Mouse (Mus musculus): Measurements from ENCODE around the gene a.

The a gene

DNA sequence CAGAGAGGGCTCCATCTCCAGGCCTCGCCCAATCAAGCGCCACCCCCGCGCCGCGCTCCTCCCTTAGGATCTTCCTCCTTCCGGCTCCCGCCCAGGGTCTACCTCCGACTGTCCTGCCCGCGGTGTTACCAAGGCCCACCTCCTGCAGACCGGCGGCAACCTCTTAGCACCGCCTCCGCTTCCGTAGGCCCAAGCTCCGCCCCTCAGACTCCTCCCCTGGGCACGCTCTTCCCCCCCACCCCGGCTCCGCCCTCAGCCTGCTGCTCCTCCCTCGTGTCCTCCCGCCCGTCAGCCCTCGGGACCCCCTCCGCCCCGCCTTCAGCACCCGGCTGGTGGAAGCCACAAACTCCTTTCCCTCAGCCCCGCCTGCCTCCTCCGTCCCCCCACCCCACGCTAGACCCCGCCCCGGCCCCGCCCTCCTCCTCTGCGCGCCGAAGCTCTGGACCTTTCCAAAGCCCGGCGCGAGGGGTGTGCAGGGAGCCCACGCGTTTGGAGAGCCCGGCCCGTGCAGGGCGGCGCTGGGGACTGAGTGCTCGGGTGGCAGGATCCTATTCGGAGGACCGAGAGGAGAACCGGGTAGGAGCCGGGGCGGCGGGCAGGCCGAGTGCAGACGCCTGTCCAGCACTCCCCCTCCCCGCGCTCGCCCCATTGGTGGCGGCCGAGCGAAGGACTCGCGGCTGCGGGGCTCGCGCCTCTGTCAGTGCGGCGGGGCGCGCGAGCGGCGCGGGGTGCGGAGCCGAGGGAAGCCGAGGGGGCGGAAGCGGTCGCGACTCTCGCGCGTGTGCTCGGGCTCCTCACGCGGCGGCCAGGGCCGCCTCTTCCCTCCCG is at the start of gene a, which contains the start of gene Raly:
Gene a, plus strand, starts transcription at position 747 of the 828 bp plus-strand sequence.
Gene Raly, plus strand, starts transcription at position 441 of the 828 bp plus-strand sequence.
- peak; percentile 94 for DNase-seq (ENCODE audit: low spot score)

DNA sequence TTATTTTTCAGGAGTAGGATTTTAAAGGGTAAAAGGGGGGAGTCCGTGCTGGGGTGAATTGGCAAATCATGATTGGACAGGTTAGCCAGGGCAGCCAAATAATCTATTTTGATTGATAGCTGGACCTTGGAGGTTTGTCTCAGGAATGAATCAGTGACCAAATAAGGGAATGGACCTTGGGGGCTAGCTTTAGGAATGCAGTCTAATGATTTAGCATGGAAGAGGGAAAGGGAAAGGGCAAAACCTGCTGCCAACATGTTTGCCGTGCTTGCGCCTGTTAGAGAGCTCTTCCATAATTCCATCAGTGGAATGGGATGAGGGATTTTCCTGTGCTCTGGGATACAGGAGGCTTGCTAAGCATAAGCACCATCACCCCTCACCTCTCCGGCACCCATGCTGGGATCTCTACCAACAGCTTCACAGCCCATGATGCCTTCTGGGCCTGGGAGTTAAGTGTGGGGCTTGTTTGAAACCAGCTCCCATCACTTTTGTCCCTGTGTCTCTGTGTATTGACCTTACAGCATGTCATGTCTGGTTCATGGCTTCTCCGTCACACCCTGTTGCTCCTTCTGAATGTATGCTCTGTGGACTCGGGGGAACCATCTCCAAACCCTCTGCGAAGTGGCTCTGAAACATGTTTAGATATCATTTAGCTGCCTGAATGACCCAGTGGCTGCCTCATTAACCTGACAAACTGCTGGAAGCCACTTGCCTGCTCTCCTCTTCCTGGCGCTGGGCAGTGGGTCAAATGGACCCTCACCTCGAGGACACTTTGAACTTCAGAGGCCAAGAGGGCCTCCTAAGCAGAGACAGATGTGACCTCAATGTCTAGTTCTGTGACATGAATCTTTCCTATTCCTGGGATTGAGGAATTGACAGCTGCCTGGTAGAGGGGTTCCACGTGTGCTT is 48.0 kb upstream of the a start:
- DNase-seq (ENCODE audit: low spot score), result no peak

DNA sequence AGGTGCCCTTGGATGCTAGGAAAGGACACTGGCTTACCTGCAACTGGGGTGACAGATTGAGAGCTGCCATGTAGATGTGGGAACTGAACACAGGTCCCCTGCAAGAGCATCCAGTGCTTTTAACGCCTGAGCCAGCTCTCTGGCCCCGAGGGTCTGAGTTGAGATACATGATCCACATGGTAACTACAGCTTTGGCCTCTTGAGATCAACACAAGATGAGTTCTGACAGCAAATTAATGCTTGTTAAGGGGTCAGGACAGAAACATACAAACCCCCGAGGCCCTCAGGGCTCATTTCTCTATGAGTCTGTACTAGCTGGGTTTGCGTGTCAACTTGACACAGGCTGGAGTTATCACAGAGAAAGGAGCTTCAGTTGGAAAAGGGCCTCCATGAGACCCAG is 47.3 kb upstream of the a start:
- no peak for DNase-seq (ENCODE audit: low spot score)

DNA sequence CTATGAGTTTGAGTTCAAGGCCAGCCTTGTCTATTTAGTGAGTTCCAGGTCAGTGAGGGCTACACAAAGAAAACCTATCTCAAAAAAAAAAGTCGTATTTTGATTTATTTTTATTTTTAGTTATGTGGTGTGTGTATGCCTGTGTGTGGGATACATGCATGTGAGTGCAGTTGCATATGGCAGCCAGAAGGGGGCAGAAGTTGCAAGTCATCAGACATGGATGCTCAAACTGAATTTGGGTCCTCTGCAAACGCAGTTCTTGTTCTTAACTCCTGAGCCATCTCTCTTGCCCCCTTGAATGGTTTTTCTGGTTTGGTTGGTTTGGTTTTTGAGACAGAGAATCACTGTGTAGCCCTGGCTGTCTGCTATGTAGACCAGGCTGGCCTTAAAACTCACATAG is 42.8 kb upstream of the a start:
- no peak for DNase-seq (ENCODE audit: low spot score)

DNA sequence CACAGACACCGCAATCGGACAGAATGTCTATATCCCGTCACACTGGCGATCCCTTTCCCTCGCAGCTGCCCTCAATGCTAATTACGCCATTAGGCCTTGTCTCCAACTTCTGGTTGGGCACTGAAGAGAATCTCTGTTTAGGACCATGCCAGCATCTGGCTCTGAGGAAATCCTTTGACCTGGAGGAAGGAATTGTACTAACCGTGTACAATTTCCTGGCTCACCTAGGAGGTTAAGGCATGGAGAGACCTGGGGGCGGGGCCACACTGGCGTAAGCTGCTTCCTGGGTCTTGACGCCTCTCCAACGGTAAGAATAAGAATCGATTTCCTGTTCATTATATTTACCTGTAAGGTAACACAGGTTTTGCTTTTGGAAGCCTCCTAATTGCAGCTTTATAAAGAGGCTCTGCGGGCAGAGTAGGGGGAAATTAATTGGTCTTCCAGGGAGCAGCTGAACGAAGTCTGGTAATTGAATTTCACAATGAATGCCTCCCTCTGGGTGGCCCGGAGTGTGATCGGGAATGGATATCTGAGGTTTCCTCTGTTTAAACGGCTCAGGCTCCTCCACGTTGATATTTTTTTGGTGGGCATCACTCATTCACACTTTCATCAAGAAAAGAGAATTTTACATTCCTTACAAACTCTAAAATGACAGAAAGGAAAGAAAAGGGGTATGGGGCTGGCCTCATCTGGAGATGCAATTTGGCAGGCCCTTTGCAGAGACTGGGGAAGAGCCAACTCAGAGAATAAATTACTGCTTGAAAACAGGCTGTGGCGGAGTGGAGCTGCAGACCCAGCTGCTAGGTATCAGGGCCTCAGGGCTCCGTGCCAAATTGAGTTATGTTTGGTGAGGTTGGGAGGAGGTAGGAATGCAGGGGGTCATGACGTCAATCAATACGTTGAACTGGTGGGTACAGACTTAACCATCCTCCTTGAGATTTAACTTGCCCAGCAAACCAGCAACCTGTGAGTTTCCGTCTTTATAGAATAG is 41.9 kb upstream of the a start:
- no peak for DNase-seq (ENCODE audit: low spot score)

DNA sequence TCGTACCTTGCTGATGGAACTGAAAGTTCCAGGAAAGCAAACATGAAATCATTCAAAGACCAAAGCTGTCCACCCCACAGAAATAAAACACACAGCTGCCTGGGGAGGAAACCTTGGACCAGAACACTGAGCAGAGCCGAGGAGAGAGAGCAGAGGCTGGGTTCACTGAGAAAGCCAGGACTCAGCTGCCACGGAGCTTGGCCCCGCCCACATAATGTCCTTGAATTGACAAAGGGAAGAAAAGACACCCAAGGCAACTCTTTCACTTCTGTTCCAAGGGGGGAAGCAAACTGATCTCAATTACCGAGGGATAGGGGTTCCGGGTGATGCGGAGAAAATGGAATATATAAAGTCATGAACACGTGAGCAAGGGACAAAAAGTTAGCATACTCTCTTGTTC is 39.3 kb upstream of the a start:
- DNase-seq (ENCODE audit: low spot score), result no peak

DNA sequence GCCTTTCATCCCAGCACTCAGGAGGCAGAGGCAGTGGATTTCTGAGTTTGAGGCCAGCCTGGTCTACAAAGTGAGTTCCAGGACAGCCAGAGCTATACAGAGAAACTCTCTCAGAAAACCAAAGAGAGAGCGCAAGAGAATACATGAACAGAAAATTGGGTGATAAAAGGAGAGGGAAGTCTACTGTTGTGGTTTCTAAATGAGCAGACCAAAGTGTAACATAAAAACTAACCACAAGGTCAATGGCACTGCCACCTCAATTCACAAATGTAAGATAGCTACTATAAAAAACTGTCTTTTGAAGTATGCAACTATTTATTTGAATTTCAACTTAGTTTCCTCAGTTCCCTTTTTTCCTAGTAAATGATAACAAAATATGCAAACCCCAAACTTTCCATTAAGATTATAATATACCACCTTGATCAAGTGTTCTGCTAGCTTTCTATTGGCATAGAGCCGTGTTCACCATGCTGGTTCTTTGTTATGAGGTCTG is 37.1 kb upstream of the a start:
- no peak for DNase-seq (ENCODE audit: low spot score)

DNA sequence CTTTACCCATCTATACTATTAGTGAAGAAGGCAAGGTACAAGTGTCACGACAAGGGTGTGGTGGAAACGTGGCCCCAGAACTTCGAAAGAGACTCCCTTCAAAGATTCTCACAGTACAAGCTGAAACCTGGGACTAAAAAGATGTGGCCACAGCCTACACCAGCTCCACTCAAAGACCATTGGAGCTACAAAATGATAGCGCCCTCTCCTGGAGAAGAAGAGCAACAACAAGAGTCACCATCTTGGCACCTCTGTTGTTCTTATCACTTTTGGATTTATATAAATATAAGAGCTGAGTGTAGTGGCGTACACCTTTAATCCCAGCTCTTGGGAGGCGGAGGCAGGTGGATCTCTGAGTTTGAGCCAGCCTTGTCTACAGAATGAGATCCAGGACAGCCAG is 35.4 kb upstream of the a start:
- no peak for DNase-seq (ENCODE audit: low spot score)

DNA sequence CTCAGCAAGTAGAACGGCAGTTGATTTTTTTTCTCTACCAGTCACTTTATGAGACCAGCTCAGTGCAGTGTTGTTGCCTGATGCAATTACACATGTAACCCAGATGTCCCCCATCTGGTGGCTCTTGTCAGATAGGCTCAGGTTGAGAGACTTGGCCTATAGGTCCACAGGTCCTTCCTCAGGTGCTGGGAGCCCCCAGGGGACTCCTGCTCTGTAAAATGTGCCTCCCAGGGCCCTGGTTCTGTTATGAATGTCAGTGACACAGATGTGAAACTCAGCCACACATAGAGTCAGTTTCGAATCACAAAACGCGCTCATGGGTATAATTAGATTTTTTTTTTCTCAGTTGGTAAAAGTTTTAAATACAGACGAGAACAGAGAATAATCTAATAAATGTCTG is 33.5 kb upstream of the a start:
- DNase-seq (ENCODE audit: low spot score), result no peak

DNA sequence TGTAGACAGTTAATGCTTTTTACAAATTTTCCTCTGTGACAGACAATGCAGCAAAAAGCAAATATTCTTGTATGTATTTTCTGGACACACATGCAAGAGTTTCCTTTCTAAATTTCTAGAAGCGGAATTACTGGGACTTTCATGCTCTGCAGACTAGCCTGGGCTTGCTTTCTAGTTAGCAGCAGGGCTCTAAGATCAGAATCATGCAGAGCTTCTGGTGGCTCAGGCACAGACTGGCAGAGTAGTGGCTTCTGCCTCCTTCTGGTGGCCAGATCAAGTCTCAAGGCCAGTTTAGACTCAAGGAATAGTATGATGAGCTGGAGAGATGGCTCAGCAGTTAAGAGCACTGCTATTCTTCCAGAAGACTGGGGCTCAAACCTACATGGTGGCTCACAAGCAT is 32.7 kb upstream of the a start:
- no peak for DNase-seq (ENCODE audit: low spot score)

DNA sequence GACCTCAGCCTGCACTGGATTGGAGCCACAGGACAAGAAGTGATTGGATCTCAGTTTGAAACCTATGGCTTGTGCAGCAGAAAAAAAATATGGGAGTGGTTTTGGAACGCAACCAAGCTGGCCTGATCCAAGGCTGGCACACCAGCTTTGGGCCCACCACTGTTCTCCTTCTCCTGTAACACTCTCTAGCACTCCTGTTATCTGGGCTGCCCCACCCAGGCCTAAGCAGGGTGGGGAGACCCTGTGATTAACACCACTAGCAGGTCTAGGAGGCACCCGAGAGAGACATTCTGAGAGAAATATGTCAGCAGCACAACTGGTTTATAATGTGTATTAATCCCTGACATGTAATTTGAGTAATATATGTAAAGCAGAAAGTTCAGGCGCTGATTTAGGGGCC is 28.0 kb upstream of the a start:
- DNase-seq (ENCODE audit: low spot score), result no peak

DNA sequence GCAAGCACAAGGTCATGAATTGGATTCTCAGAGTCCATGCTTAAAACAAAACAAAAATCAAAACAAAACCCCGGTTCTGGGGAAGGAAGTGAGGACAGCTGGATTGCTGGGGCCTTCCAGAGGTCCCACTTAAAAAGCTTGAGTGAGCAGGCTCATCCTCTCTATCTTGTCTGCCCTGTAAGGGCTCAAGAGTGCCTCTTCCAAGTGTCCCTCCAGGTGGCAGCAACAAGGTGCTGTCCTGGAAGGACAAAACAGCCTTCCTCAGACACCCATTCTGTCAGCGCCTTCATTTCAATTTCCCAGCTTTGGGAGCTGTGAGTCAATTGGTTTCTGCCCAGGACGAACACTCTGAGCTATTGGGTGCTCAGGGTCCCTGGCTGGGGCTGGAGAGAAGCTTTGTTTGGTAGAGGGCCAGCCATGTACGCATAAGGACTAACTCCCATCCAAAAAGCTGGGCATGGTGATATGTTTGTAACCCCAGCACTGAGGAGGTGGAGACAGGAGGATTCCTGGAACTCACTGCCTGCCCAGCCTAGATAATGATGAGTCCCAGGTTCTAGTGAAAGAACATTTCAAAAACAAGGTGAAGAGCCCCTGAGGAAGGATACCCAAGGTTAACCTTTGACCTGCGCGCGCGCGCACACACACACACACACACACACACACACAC is 26.2 kb upstream of the a start:
- no peak for DNase-seq (ENCODE audit: low spot score)

DNA sequence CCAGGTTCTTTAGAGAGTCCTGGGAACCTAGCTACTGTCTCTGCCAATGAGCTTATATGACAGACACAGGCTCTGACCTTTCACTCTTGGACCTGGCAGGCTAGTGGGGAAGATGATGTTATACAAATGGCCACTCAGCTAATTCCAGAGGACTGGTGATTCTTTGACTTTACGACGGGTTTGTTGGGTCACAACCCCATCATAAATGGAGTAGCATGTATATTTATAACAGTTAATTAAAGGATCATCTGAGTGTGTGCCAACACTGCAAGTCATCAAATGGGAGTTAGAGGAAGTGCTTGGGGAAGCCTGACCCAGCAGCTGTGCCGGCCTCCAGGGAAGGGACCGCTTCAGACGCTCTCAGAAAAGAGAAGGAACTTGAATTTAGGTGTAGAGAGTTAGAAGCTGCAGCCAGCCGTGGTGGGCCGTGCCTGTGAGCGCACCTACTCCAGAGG is 25.6 kb upstream of the a start:
- no peak for DNase-seq (ENCODE audit: low spot score)

DNA sequence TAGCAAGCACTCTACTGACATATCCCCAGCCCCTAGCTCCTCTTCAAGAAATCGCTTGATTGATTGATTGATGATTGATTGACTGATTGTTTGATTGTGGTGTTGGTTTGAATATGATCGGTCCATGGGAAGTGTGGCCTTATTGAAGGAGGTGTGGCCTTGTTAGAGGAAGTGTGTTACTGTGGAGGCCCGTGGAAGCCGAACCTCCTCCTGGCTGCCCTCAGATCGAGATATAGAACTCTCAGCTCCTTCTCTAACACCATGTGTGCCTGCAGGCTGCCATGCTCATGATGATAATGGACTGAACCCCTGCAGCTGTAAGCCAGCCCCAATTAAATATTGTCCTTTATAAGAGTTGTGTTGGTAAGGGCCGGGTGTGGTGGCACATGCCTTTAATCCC is 24.2 kb upstream of the a start:
- DNase-seq (ENCODE audit: low spot score), result no peak

DNA sequence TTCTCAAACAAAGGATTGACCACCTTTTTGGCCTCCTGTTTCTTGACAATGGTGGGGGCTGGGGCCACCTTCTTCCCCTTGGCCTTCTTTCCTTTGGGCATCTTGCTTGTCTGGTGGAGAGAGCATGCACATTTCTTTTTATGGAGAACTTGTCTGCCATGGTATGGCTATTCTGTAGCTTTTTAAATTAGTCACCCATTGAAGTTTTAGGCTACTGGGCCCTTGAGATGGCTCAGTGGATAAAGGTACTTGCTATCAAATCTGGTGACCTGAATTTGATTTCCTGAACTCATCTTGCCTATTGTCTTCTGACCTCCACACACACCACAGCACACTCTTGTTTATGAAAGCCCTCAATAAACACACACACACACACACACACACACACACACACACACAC is 21.3 kb upstream of the a start, which contains the start of gene Gm14214:
Gene Gm14214, minus strand, starts transcription at position 101 of the 400 bp plus-strand sequence.
- no peak for DNase-seq (ENCODE audit: low spot score)

DNA sequence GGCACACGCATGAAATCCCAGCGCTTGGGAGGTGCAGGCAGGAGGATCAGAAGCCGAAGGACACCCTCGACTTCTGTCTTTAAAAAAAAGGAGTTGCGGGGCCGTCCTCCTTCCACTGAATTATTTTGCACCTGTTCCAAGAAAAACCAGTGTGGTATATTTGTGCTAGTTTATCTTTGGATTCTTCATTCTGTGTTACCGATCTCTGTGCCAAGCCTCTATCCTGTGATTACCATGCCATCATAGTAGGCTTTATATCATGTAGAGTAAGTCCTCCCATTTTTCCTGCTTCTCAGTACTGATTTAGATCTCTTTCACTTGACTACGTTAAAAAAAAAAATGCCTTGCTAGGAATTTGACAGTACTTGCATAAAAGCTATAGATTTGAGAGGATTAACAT is 19.6 kb upstream of the a start:
- DNase-seq (ENCODE audit: low spot score), result no peak

DNA sequence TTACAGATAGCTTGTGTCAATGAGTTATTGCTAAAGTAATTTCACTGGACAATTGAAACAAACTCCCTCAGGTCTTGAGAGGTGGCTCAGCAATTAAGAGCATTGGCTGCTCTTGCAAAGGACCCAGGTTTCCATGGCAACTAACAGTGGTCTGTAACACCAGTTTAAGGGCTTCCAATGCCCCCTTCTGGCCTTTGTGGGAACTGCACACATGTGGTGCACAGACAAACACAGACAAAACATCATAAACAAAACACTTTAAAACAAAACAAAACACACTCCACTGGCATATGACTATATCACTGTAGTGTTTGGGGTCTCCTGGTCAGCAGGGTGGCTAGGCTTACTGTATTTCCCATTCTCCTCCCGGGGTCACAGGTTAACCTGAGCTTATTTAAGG is 17.2 kb upstream of the a start:
- DNase-seq (ENCODE audit: low spot score), result no peak

DNA sequence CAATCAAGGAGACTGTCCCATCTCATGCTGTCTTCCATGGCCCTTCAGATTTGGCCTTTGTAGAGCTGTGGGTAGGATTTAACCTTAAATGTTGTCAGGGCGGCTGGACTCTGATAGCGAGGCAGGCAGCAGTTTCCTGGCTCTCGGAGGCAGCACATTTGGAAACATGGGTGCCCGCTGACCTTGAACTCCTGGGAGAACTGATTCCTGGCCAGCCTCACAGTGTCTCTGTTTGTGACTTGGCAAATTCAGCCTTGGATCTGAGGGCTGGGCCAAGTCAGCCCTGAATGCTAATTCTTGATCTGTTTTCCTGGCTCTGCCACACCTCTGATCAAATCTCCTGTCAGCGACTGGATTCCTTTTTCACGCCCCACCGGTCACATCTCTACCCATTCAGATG is 14.7 kb upstream of the a start:
- no peak for DNase-seq (ENCODE audit: low spot score)

DNA sequence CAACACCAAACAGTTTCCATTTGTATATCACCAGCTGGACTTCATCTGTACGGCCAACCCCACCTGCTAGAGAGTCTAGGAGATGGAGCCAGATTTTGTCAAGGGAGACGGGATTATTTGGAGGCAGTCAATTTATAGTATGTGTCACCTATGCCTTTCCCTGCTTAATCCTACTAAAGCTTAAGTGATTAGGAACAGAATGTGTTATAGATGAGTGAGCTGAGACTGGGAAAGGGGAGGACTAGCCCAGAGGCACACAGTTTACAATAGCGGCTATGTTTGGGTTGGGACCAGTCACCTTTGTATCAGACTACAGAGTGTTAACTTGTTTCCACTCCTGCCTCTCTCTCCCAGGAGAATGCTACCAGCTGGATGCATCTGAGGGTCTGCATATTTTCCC is 11.6 kb upstream of the a start:
- DNase-seq (ENCODE audit: low spot score), result no peak

DNA sequence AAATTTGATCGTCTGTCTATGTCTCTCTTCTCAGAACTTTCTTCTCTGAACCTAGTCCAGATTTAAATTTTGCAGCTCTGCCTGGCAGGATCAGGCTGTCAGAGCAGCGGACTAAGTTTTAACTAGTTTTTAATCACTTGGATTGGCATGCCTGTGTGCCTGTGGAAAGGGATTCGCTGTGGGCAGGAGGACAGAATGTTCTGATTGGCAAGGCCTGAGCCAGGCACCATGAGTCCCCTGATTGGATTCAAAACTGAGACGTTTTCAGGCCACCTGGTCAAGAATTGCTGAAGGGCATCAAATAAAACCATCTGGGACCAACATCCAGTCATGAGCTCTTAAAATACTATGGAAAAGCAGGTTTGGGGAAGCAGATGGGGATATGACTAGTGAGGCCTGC is 8.8 kb upstream of the a start:
- no peak for DNase-seq (ENCODE audit: low spot score)

Data from left cerebral cortex, adult 11 months (tissue).